Mouse (Mus musculus) urinary bladder, postnatal 10 days (tissue): Measurements from ENCODE around the gene Ssxa1.
"Not testable (repeated sequence)": the region's sequence is repeated elsewhere in the genome, so short reads cannot be mapped to it uniquely, and the experiment has no call there.

Experiments used
- DNase-seq: peaks from one replicate; pipeline ENCODE4 v3.0.0; 2022; ENCODE audit warnings: low spot score

The Ssxa1 gene

DNA sequence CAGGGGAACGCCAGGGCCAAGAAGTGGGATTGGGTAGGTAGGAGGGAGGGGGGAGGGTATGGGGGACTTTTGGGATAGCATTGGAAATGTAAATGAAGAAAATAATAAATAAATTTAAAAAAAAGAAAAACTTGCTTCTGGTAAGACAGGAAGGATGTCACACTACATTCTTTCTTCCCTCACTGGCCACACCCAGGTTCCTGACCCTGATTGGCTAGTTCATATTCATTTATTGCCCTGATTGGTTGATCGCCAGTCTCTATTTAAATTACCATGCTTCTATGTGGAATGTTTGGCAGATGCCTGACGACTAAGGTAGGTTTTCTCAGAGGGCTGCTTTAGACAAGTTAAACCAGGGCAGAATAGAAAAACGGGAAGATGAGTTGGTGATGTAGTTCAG lies at the start of gene Ssxa1:
Ssxa1 (plus strand) TSS at position 301 of the 400 bp plus-strand sequence.
- no peak for DNase-seq

DNA sequence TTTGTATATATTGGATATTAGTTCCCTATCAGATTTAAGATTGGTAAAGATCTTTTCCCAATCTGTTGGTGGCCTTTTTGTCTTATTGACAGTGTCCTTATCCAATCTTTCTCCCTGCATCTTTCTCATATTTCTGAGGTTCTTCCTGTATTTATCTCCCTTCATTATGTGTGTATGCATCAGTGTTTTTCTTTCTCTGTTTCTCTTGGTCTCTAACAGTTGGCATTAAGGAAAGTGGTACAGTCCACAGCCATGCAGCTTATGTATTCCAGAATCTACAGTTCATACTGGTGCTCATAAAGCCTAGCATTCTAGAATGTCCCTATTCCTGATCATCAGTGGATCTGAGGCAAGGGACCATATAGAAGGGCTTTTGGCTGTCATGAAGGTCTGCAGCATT lies 47.5 kb upstream of the Ssxa1 start, which contains the start of gene Spaca5:
Spaca5 (plus strand) TSS at position 301 of the 400 bp plus-strand sequence.
- DNase-seq, result no peak

DNA sequence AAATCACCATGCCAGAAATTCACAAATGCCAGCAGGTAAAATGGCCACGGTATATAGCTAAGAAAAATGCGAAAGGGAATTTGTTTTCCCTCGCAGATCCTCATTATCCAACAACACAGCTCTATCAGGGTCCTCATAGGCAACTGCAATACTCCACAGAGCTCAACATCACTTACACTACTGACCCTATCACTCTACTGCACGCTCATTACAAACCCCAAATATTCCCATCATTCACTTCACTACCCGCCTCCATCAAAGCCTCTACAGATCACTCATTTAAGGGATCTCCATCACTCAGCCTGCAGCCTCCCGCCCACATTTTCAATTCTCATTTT lies 27.0 kb upstream of the Ssxa1 start:
- no peak for DNase-seq

DNA sequence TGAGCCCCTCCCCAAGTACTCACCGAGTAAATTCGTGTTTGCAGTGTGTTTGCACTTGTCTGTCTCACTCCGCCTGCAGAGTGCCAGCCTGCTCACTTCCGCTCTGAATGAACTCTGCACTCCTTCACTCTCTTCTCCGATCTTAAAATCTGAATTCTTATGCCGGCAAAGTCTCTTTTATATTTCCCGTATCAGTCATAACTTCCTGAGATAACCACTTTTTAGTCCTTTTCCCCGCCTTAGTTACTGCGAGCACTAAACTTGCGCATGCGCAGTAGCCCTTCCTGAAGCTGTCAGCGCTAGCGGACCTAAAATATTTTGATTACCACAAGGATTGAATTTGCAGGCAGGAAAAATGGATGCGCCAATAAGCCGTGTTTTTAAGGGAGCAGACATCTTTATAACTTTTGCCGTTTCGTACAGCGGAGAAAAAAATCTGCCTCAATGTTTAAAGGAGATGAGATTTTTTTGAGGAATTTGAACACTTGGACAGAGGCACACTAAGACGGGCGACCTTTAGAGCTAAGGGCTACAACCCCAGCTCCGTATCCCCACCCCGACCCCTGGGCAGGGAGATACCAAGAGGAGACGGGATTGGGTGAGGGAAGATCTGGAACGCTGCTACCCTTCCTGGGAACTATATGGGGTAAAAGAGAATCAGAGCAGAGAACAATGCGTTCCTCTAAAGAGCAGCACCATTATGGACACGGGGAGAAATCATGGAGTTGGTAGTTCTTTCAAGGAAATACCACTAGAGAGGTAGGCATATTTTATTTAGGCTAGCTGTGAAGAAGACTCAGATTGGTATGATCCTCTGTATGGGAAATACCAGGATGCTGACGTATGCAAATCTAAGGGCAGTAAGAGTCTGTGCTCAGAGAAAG lies 26.4 kb upstream of the Ssxa1 start, which contains the start of gene Zfp300:
Zfp300 (minus strand) TSS at position 545 of the 884 bp plus-strand sequence.
- DNase-seq, result no peak

DNA sequence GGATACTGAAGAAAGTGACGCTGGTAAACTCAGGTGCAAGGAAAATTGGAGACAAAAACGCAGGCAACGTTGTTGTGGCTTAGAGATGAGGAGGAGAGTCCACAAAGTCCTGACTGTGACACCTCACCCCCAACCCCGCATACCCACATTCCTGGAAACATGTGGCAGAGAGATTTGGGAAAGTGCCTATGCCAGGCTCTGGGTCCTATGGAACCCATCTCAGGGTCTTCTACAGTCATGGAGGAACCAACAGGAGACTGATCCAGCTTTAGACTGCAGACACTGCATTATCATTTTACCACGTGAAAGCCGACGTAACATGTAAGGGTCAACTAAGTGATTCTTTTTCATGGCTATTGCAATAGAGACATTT lies 25.8 kb upstream of the Ssxa1 start:
- DNase-seq, result no peak

DNA sequence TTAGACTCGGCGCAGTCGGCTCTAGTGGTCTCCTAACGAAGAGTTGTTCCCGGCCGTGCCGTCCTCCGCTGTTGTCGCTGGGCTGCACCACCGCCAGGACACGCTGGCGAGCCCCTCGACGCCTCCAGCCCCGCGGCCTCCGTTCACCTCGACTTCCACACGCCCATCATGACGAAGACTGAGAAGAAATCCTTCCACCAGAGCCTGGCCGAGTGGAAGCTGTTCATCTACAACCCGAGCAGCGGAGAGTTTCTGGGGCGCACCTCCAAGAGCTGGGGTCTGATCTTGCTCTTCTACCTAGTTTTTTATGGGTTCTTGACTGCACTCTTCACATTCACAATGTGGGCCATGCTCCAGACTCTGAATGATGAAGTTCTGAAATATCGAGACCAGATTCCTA lies 31.1 kb downstream of the Ssxa1 start:
- DNase-seq, result not testable (repeated sequence)
